Mouse (Mus musculus) heart, embryonic 10.5 days (tissue): Measurements from ENCODE around the gene Taf6l. TPM values are rescaled to one million over a fixed set of nuclear protein-coding genes. Genes with fewer than 3 reads are reported as not detected.

Source experiments
- DNase-seq: peaks from one replicate; pipeline ENCODE4 v3.0.0-alpha.2; 2017; ENCODE audit warnings: low spot score
- H3K27ac ChIP-seq: fragments of 300-500 bp; sonication (generic); 2 replicates; pipeline ENCODE4 v1.5.1; 2016; ENCODE audit warnings: mild to moderate bottlenecking
- H3K27me3 ChIP-seq: fragments of 300-500 bp; sonication (generic); 2 replicates; pipeline ENCODE4 v1.6.1; 2016; ENCODE audit warnings: mild to moderate bottlenecking; ENCODE audit not compliant: poor library complexity, insufficient read depth, severe bottlenecking
- H3K36me3 ChIP-seq: fragments of 300-500 bp; sonication (generic); 2 replicates; pipeline ENCODE4 v1.6.1; 2016; ENCODE audit warnings: mild to moderate bottlenecking, moderate library complexity
- H3K4me1 ChIP-seq: fragments of 300-500 bp; sonication (generic); 2 replicates; pipeline ENCODE4 v1.6.1; 2016; ENCODE audit warnings: mild to moderate bottlenecking
- H3K4me3 ChIP-seq: fragments of 300-500 bp; sonication (generic); 2 replicates; pipeline ENCODE4 v1.5.1; 2016; ENCODE audit warnings: mild to moderate bottlenecking, moderate library complexity
- H3K9me3 ChIP-seq: fragments of 300-500 bp; sonication (generic); 2 replicates; pipeline ENCODE4 v1.6.1; 2016; ENCODE audit warnings: mild to moderate bottlenecking, moderate library complexity
- WGBS: fragments of 180-500 bp; shearing (Covaris S2); methylation state at CpG from one replicate; pipeline ENCODE4 v1.1.7; 2016; 5-methylcytosine and 5-hydroxymethylcytosine counted together
- polyA plus RNA-seq: library from polyadenylated mRNA; unstranded; fragments of >200 nt; fragmentation: Nextera tagmentation; extraction: Ambion mirVana; gene quantifications from 2 replicates; pipeline ENCODE4 v1.2.1, GENCODE M21; 2016

The Taf6l gene
- polyA plus RNA-seq, 1 experiment from 2014 or later: 36.1 TPM

- WGBS: 57% methylated on average over 6 of the region's 6 CpGs
- Histone ChIP-seq H3K27me3 (no peaks in the 10 kb centered on the region), H3K36me3 (peaks cover 48% of the 10 kb centered on the region), H3K4me3 (peak overlapping the region; percentile 88), H3K9me3 (no peaks in the 10 kb centered on the region), H3K4me1 (peaks cover 35% of the 10 kb centered on the region), H3K27ac (peak overlapping the region; percentile 96)
- no peak for DNase-seq
These were observed 12.8 kb downstream of the Taf6l start for GRCm38 (mm10) chr19:8773409-8773808.

GRCm38 (mm10) chr19:8772996-8773395 is 13.2 kb downstream of the Taf6l start:
- Histone ChIP-seq H3K27ac (peak overlapping the region; percentile 96), H3K4me3 (peak overlapping the region; percentile 88), H3K36me3 (peaks cover 48% of the 10 kb centered on the region), H3K9me3 (no peaks in the 10 kb centered on the region), H3K4me1 (peaks cover 35% of the 10 kb centered on the region), H3K27me3 (no peaks in the 10 kb centered on the region)
- DNase-seq: no peak
- WGBS: 58% methylated on average over 5 of the region's 5 CpGs

GRCm38 (mm10) chr19:8770567-8771270 is 15.5 kb downstream of the Taf6l start, which contains the start of gene Tmem223:
Tmem223 (plus strand) TSS chr19:8770996.
- H3K27me3 ChIP-seq: no peaks in the 10 kb centered on the region
- peaks cover 33% of the 10 kb centered on the region for H3K4me1 ChIP-seq
- peak; percentile 93 for DNase-seq
- peak within 1 kb of the TSS; percentile 98 for H3K27ac ChIP-seq
- H3K4me3 ChIP-seq: peak within 1 kb of the TSS; percentile 91
- peaks cover 69% of the 10 kb centered on the region for H3K36me3 ChIP-seq
- WGBS: 22% methylated on average over 29 of the region's 29 CpGs
- H3K9me3 ChIP-seq: 0 out of 2 replicates have a peak, but pooled peaks cover under 1% of the 10 kb centered on the region

- Histone ChIP-seq H3K9me3 (0 out of 2 replicates have a peak, but pooled peaks cover 7% of the 10 kb centered on the region), H3K4me3 (no peak overlapping the region), H3K27ac (no peak overlapping the region), H3K36me3 (peaks cover 89% of the 10 kb centered on the region), H3K4me1 (peaks cover 4% of the 10 kb centered on the region; the same call in 1 of the 2 replicates), H3K27me3 (no peaks in the 10 kb centered on the region)
- no peak for DNase-seq
- WGBS: 93% methylated on average over 9 of the region's 9 CpGs
These were observed 20.7 kb downstream of the Taf6l start for GRCm38 (mm10) chr19:8765562-8765961.

- H3K36me3 ChIP-seq: peaks cover 67% of the 10 kb centered on the region
These were observed 22.9 kb downstream of the Taf6l start for GRCm38 (mm10) chr19:8763276-8763675.

GRCm38 (mm10) chr19:8760757-8761156 is 25.5 kb downstream of the Taf6l start:
- H3K36me3 ChIP-seq: peaks cover 44% of the 10 kb centered on the region
- WGBS: 87% methylated on average over 2 of the region's 2 CpGs
- H3K9me3 ChIP-seq: 0 out of 2 replicates have a peak, but pooled peaks cover 7% of the 10 kb centered on the region
- no peak for DNase-seq
- H3K27ac ChIP-seq: no peak overlapping the region
- H3K4me3 ChIP-seq: no peak overlapping the region
- peaks cover 10% of the 10 kb centered on the region for H3K4me1 ChIP-seq
- H3K27me3 ChIP-seq: no peaks in the 10 kb centered on the region

More at GRCm38 (mm10) chr19:8763276-8763675, 22.9 kb downstream of the Taf6l start:
- WGBS: 89% methylated on average over 4 of the region's 4 CpGs
- Histone ChIP-seq H3K4me3 (no peak overlapping the region), H3K27ac (no peak overlapping the region), H3K4me1 (peaks cover 2% of the 10 kb centered on the region), H3K27me3 (no peaks in the 10 kb centered on the region), H3K9me3 (0 out of 2 replicates have a peak, but pooled peaks cover 7% of the 10 kb centered on the region)
- no peak for DNase-seq

GRCm38 (mm10) chr19:8758899-8759298 is 27.3 kb downstream of the Taf6l start:
- WGBS: 77% methylated on average over 2 of the region's 2 CpGs
- DNase-seq: no peak
- Histone ChIP-seq H3K27ac (no peak overlapping the region), H3K4me3 (0 out of 2 replicates have a peak overlapping the region, but pooled peaks have one; percentile 80), H3K36me3 (peaks cover 43% of the 10 kb centered on the region), H3K4me1 (peaks cover 19% of the 10 kb centered on the region), H3K9me3 (no peaks in the 10 kb centered on the region), H3K27me3 (no peaks in the 10 kb centered on the region)

GRCm38 (mm10) chr19:8757471-8757998 is 28.7 kb downstream of the Taf6l start:
- DNase-seq: no peak
- Histone ChIP-seq H3K4me3 (peak overlapping the region; percentile 80), H3K36me3 (peaks cover 41% of the 10 kb centered on the region), H3K27me3 (no peaks in the 10 kb centered on the region), H3K4me1 (peaks cover 19% of the 10 kb centered on the region), H3K27ac (peak overlapping the region; percentile 95), H3K9me3 (no peaks in the 10 kb centered on the region)
- 6% methylated on average over 14 of the region's 14 CpGs for WGBS

GRCm38 (mm10) chr19:8756635-8757387 is 29.4 kb downstream of the Taf6l start, which contains the start of gene Nxf1:
Nxf1 (plus strand) TSS chr19:8757073.
- H3K4me1 ChIP-seq: peaks cover 19% of the 10 kb centered on the region
- H3K9me3 ChIP-seq: no peaks in the 10 kb centered on the region
- no peaks in the 10 kb centered on the region for H3K27me3 ChIP-seq
- DNase-seq: peak; percentile 96
- peak within 1 kb of the TSS; percentile 80 for H3K4me3 ChIP-seq
- H3K36me3 ChIP-seq: peaks cover 41% of the 10 kb centered on the region
- WGBS: under 1% methylated on average over 75 of the region's 75 CpGs
- H3K27ac ChIP-seq: peak within 1 kb of the TSS; percentile 95

- Histone ChIP-seq H3K27ac (no peak overlapping the region), H3K4me3 (peak overlapping the region; percentile 80), H3K36me3 (peaks cover 48% of the 10 kb centered on the region), H3K27me3 (no peaks in the 10 kb centered on the region), H3K4me1 (peaks cover 19% of the 10 kb centered on the region), H3K9me3 (no peaks in the 10 kb centered on the region)
- peak; percentile 63 for DNase-seq
- WGBS: 51% methylated on average over 3 of the region's 3 CpGs
These were observed 30.6 kb downstream of the Taf6l start for GRCm38 (mm10) chr19:8755652-8756051.

GRCm38 (mm10) chr19:8747368-8747767 is 38.8 kb downstream of the Taf6l start:
- H3K9me3 ChIP-seq: no peaks in the 10 kb centered on the region
- WGBS: 76% methylated on average over 2 of the region's 2 CpGs
- H3K27ac ChIP-seq: no peak overlapping the region
- H3K4me3 ChIP-seq: no peak overlapping the region
- DNase-seq: no peak
- peaks cover 91% of the 10 kb centered on the region for H3K36me3 ChIP-seq
- H3K4me1 ChIP-seq: peaks cover 7% of the 10 kb centered on the region
- no peaks in the 10 kb centered on the region for H3K27me3 ChIP-seq

- WGBS: 87% methylated on average over 1 of the region's 1 CpGs
- no peaks in the 10 kb centered on the region for H3K9me3 ChIP-seq
These were observed 40.8 kb downstream of the Taf6l start for GRCm38 (mm10) chr19:8745382-8745781.

More at GRCm38 (mm10) chr19:8745382-8745781, 40.8 kb downstream of the Taf6l start:
- Histone ChIP-seq H3K27ac (no peak overlapping the region), H3K36me3 (peaks cover 78% of the 10 kb centered on the region), H3K27me3 (no peaks in the 10 kb centered on the region), H3K4me3 (no peak overlapping the region), H3K4me1 (peaks cover 19% of the 10 kb centered on the region)
- DNase-seq: no peak
